Mouse (Mus musculus): ENCODE measurements around the gene Gtf2ird2. TPM values are rescaled to one million over a fixed set of nuclear protein-coding genes. Genes with fewer than 3 reads are reported as not detected.

The Gtf2ird2 gene
- polyA plus RNA-seq, 1 experiment, result 5.5 TPM

DNA sequence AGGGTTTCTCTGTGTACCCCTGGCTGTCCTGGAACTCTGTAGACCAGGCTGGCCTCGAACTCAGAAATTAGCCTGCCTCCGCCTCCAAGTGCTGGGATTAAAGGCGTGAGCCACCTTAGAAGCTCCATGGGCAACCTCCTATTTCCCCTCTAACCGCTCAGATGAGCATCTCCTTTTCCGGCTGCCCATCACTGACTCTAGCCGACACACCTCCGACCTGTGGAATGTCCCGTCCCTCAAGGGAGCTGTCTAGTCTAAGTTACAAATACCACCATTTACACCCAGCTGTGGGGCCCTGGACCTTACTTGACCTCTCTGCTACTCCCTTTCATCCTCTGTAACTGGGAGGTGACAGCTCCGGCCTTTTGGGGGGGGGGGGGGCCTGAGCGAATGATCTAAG, 8.1 kb upstream of the Gtf2ird2 start:
- peak overlapping the region; percentile 64 for H3K4me3 ChIP-seq (replicated peaks; ENCODE audit: control insufficient read depth, low read depth, low read length)
- no peak overlapping the region for H3K27ac ChIP-seq (ENCODE audit: control insufficient read depth, insufficient read depth, low read depth, low read length, poor library complexity)
- WGBS, result 13% methylated on average over 10 of the region's 10 CpGs
- TF ChIP-seq POLR2A (IDR thresholded peaks at IDR 0.05; ENCODE audit: borderline replicate concordance, control insufficient read depth, low read depth, low read length) (no peak), CTCF (IDR thresholded peaks at IDR 0.05; ENCODE audit: control insufficient read depth, insufficient read depth, low read length) (no peak)
- H3K4me1 ChIP-seq (ENCODE audit: control insufficient read depth, insufficient read depth, low read length), result no peaks in the 10 kb centered on the region; the same call in 1 of the 2 replicates

DNA sequence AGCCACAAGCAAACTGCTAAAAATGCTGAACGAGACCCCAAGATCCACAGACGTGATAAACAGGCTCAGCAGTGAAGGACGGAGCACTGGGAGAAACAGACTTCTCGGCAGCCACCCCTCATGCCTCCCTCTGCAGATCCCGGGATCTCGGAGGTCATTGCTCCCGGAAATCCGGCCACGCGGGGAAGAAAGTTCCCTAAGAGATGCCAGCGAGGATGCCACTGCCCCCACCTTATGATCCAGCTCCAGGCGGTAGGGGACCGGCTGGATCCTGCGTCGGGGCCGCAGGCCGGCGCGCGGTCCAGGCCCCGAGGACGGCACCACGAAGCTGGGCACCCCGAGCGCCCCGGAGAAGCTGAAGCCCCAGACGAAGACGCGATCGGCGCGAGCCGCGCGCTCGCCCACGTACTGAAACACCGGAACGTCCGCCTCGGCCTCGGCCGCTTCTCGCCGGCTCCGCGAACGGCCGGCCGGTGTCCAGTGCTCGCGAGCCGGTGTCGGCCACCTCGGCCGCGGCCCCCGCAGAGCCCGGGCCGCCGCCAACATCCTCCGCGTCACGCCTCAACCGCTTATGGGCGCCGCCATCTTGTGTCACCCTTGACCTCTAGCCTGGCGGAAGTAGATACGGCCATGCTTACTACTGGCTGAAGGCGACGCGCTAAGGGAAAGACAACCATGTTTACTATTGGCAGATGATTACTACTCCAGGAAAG, 7.5 kb upstream of the Gtf2ird2 start, which contains the start of gene Rcc1l:
TSS of gene Rcc1l (minus strand) at position 606 of the 713 bp plus-strand sequence.
- Histone ChIP-seq H3K4me1 (ENCODE audit: control insufficient read depth, insufficient read depth, low read length) (no peaks in the 10 kb centered on the region; the same call in 1 of the 2 replicates), H3K27ac (ENCODE audit: control insufficient read depth, insufficient read depth, low read depth, low read length, poor library complexity) (no peak within 1 kb of the TSS; the same call in 1 of the 2 replicates), H3K4me3 (replicated peaks; ENCODE audit: control insufficient read depth, low read depth, low read length) (peak within 1 kb of the TSS; percentile 64)
- TF ChIP-seq CTCF (IDR thresholded peaks at IDR 0.05; ENCODE audit: control insufficient read depth, insufficient read depth, low read length), result no peak
- peak; percentile 62; the same call in 1 of the 2 replicates for TF ChIP-seq POLR2A (IDR thresholded peaks at IDR 0.05; ENCODE audit: borderline replicate concordance, control insufficient read depth, low read depth, low read length)
- 1% methylated on average over 72 of the region's 72 CpGs for WGBS

DNA sequence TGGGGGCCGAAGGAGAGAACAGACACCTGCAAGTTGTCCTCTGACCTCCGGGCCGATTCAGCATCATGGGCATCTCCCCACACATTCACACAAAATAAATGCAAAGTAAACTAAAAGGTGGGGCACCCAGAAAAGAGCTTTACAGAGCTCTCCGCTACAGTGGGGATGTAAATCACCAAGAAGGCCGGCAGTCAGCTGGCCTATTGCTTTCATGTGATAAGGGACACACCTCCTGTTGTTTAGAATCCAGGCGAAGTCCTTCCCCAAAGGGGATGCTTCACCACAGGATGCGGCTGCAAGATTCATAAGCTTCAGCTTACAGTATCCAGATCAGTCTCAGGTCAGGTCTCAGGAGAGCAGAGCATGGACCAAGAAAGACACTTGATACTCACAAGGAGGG, 5.3 kb upstream of the Gtf2ird2 start:
- Histone ChIP-seq H3K27ac (ENCODE audit: control insufficient read depth, insufficient read depth, low read depth, low read length, poor library complexity) (no peak overlapping the region), H3K4me1 (ENCODE audit: control insufficient read depth, insufficient read depth, low read length) (peaks cover 2% of the 10 kb centered on the region; the same call in 1 of the 2 replicates), H3K4me3 (replicated peaks; ENCODE audit: control insufficient read depth, low read depth, low read length) (no peak overlapping the region)
- 78% methylated on average over 7 of the region's 7 CpGs for WGBS
- TF ChIP-seq POLR2A (IDR thresholded peaks at IDR 0.05; ENCODE audit: borderline replicate concordance, control insufficient read depth, low read depth, low read length) (no peak), CTCF (IDR thresholded peaks at IDR 0.05; ENCODE audit: control insufficient read depth, insufficient read depth, low read length) (no peak)

DNA sequence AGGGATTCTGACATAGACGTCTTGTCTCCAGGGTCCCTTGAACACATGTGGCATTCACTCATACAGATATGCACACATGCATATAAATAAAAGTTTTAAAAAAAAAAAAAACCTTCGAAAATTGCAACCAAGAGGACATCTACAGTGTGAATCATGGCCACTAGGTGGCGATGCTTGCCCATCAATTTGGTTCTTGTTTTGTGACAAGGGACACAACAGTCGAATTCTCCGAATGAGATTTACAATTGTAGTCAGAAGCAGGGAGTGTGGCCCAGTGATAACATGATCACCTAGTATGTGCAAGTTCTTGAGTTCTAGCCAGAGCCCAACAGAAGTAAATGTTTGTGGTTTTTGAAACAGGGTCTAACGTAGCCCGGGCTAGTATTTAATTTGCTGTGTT, 3.9 kb upstream of the Gtf2ird2 start:
- peaks cover 2% of the 10 kb centered on the region; the same call in 1 of the 2 replicates for H3K4me1 ChIP-seq (ENCODE audit: control insufficient read depth, insufficient read depth, low read length)
- 6% methylated on average over 7 of the region's 7 CpGs for WGBS
- no peak overlapping the region for H3K4me3 ChIP-seq (replicated peaks; ENCODE audit: control insufficient read depth, low read depth, low read length)
- TF ChIP-seq CTCF (IDR thresholded peaks at IDR 0.05; ENCODE audit: control insufficient read depth, insufficient read depth, low read length) (peak; percentile 41), POLR2A (IDR thresholded peaks at IDR 0.05; ENCODE audit: borderline replicate concordance, control insufficient read depth, low read depth, low read length) (no peak)
- no peak overlapping the region for H3K27ac ChIP-seq (ENCODE audit: control insufficient read depth, insufficient read depth, low read depth, low read length, poor library complexity)

DNA sequence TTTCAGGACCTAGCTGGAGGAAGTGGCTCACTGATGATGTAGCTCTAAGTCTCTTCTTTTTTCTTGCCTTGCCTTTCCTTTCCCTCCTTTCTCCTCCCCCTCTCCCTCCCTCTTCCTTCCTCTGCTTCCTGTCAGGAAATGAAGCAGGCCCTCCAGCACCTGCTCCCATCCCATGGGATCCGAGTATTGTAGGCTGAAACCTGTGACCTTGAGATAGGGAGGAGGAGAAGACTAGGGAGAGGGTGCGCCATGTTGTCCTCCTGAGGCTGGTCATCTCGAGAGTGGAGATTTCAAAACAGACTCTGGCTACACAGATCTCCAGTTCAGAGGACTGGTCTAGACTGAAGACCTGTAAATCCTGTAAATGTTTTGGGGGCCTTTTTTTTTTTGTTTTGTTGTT, 1.6 kb upstream of the Gtf2ird2 start:
- WGBS, result 47% methylated on average over 3 of the region's 3 CpGs
- H3K27ac ChIP-seq (ENCODE audit: control insufficient read depth, insufficient read depth, low read depth, low read length, poor library complexity), result no peak overlapping the region
- peaks cover 2% of the 10 kb centered on the region; the same call in 1 of the 2 replicates for H3K4me1 ChIP-seq (ENCODE audit: control insufficient read depth, insufficient read depth, low read length)
- H3K4me3 ChIP-seq (replicated peaks; ENCODE audit: control insufficient read depth, low read depth, low read length), result no peak overlapping the region
- no peak for TF ChIP-seq POLR2A (IDR thresholded peaks at IDR 0.05; ENCODE audit: borderline replicate concordance, control insufficient read depth, low read depth, low read length)
- no peak for TF ChIP-seq CTCF (IDR thresholded peaks at IDR 0.05; ENCODE audit: control insufficient read depth, insufficient read depth, low read length)

DNA sequence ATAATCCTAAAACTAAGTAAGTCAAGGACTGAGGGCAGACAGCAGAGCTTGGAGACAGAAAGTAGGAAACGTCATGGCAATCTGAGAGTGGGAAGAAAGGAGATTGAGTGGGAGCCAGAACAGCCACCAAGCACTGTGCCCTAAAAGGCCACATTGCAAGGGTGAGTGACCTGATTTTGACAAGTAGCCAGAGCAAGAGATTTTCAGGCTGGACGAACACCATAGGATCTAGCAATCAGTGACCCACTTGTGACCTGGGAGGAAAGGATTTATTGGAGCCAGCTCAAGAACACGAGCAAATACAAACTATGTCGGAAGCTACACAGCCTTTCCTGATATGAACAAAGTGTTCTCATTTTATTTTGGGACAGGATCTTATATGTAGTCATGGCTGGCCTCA, 1.1 kb upstream of the Gtf2ird2 start:
- Histone ChIP-seq H3K4me3 (replicated peaks; ENCODE audit: control insufficient read depth, low read depth, low read length) (no peak overlapping the region), H3K27ac (ENCODE audit: control insufficient read depth, insufficient read depth, low read depth, low read length, poor library complexity) (no peak overlapping the region), H3K4me1 (ENCODE audit: control insufficient read depth, insufficient read depth, low read length) (peaks cover 2% of the 10 kb centered on the region; the same call in 1 of the 2 replicates)
- 56% methylated on average over 4 of the region's 4 CpGs for WGBS
- no peak for TF ChIP-seq POLR2A (IDR thresholded peaks at IDR 0.05; ENCODE audit: borderline replicate concordance, control insufficient read depth, low read depth, low read length)

DNA sequence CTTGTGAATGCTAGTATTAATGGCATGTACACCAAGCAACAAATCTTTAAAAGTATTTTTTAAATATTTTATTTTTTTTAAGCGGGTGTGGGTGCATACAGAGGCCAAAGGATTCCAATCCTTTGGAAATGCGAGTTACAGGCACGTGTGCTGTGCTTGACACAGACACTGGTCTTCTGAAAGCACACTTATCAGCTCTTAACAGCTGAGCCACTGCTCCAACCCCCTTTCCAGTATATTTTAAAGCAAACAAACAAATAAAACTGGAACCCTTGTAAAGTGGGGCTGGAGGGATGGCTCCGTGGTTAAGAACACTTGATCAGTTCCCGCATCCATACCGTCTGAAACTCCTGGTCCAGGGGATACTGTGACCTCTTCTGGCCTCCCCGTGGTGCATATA, 657 bp upstream of the Gtf2ird2 start:
- peaks cover 2% of the 10 kb centered on the region; the same call in 1 of the 2 replicates for H3K4me1 ChIP-seq (ENCODE audit: control insufficient read depth, insufficient read depth, low read length)
- H3K4me3 ChIP-seq (replicated peaks; ENCODE audit: control insufficient read depth, low read depth, low read length), result peak overlapping the region; percentile 86
- TF ChIP-seq POLR2A (IDR thresholded peaks at IDR 0.05; ENCODE audit: borderline replicate concordance, control insufficient read depth, low read depth, low read length) (no peak), CTCF (IDR thresholded peaks at IDR 0.05; ENCODE audit: control insufficient read depth, insufficient read depth, low read length) (no peak)
- 31% methylated on average over 7 of the region's 7 CpGs for WGBS
- no peak overlapping the region for H3K27ac ChIP-seq (ENCODE audit: control insufficient read depth, insufficient read depth, low read depth, low read length, poor library complexity)

DNA sequence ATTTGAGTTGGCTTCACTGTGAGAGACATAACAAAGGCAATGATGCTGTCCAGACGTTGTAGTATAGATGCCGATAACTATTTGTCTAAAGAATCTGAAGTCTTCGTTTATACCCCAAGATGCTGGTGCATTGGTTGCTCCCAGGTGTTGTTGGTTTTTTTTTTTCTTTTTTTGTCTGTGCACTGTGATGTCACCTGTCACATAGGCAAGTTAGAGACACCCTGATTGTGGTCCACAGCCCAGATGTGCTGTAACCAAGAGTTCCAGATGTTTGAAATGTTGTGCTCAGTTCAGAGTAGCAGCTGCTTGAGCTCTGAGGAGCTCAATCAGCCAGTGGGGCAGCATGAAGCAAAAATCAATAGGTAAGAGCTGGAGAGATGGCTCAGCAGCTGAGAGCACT, 2.2 kb downstream of the Gtf2ird2 start:
- no peak overlapping the region for H3K27ac ChIP-seq (ENCODE audit: control insufficient read depth, insufficient read depth, low read depth, low read length, poor library complexity)
- 87% methylated on average over 3 of the region's 3 CpGs for WGBS
- no peak overlapping the region for H3K4me3 ChIP-seq (replicated peaks; ENCODE audit: control insufficient read depth, low read depth, low read length)
- peaks cover 2% of the 10 kb centered on the region; the same call in 1 of the 2 replicates for H3K4me1 ChIP-seq (ENCODE audit: control insufficient read depth, insufficient read depth, low read length)
- no peak for TF ChIP-seq POLR2A (IDR thresholded peaks at IDR 0.05; ENCODE audit: borderline replicate concordance, control insufficient read depth, low read depth, low read length)
- TF ChIP-seq CTCF (IDR thresholded peaks at IDR 0.05; ENCODE audit: control insufficient read depth, insufficient read depth, low read length), result no peak

Data from bone marrow, adult 2 months (tissue).